12 mouse cellular contexts compared by ENCODE assay signal in genomic region chr8:126706247-126706646, GRCm38 (mm10).
"Had no signal": no experiment of that assay in that cellular context is flagged by ENCODE, and none has a peak within 500 bp of the region (broad histone marks: within the 10 kb centered on the region; RNA-seq: fewer than 3 reads in every experiment).

No protein-coding gene starts in this region.

- H3K4me2 ChIP-seq: limb, embryonic 12.5 days; liver, embryonic 12.5 days; neural tube, embryonic 13.5 days had no signal

- H3K9me3 ChIP-seq: limb, embryonic 12.5 days; liver, embryonic 12.5 days; neural tube, embryonic 13.5 days had no signal

- H3K9ac ChIP-seq: limb, embryonic 12.5 days; liver, embryonic 12.5 days; neural tube, embryonic 13.5 days had no signal

- H3K27ac ChIP-seq: limb, embryonic 12.5 days; liver, embryonic 12.5 days; neural tube, embryonic 13.5 days had no signal

- H3K36me3 ChIP-seq: limb, embryonic 12.5 days; liver, embryonic 12.5 days; neural tube, embryonic 13.5 days had no signal

- ATAC-seq: liver, embryonic 12.5 days; midbrain, embryonic 16.5 days had no signal

- DNase-seq: kidney, adult 8-10 months; kidney, postnatal 25 days; layer of hippocampus, postnatal 36 days; retina, postnatal 1 day; right cerebral cortex, postnatal 4 days; spleen, adult 18-20 months; thymus, adult 18-20 months; thymus, postnatal 14 days had no signal

- H3K4me3 ChIP-seq: limb, embryonic 12.5 days; liver, embryonic 12.5 days; neural tube, embryonic 13.5 days had no signal

- H3K27me3 ChIP-seq: liver, embryonic 12.5 days; neural tube, embryonic 13.5 days had no signal
